Mouse (Mus musculus) neural tube, embryonic 12.5 days (tissue): ENCODE measurements around the gene Ewsr1. TPM values are rescaled to one million over a fixed set of nuclear protein-coding genes. Genes with fewer than 3 reads are reported as not detected.

Experiments used
- ATAC-seq: fragments of 200-750 bp; cut with Nextera tagmentation; 2 replicates; pipeline ENCODE4 v1.8.0; 2017; ENCODE audit warnings: low read depth, mild to moderate bottlenecking, moderate TSS enrichment, moderate library complexity; ENCODE audit not compliant: low FRiP score
- H3K27ac ChIP-seq: fragments of 300-500 bp; sonication (generic); 2 replicates; pipeline ENCODE4 v1.5.1; 2016
- H3K27me3 ChIP-seq: fragments of 300-500 bp; sonication (generic); replicated peaks from 2 replicates; pipeline ENCODE4 v1.6.1; 2016; ENCODE audit warnings: mild to moderate bottlenecking
- H3K36me3 ChIP-seq: fragments of 300-500 bp; sonication (generic); 2 replicates; pipeline ENCODE4 v1.6.1; 2016; ENCODE audit warnings: mild to moderate bottlenecking
- H3K4me1 ChIP-seq: fragments of 300-500 bp; sonication (generic); 2 replicates; pipeline ENCODE4 v1.6.1; 2016
- H3K4me2 ChIP-seq: fragments of 300-500 bp; sonication (generic); replicated peaks from 2 replicates; pipeline ENCODE4 v1.6.1; 2016; ENCODE audit warnings: mild to moderate bottlenecking
- H3K4me3 ChIP-seq: fragments of 300-500 bp; sonication (generic); 2 replicates; pipeline ENCODE4 v1.5.1; 2016
- H3K9ac ChIP-seq: fragments of 300-500 bp; sonication (generic); 2 replicates; pipeline ENCODE4 v1.6.1; 2016; ENCODE audit warnings: mild to moderate bottlenecking
- H3K9me3 ChIP-seq: fragments of 300-500 bp; sonication (generic); 2 replicates; pipeline ENCODE4 v1.6.1; 2016; ENCODE audit warnings: mild to moderate bottlenecking
- WGBS: fragments of 180-500 bp; shearing (Covaris S2); methylation state at CpG from one replicate; pipeline ENCODE4 v1.1.7; 2016; 5-methylcytosine and 5-hydroxymethylcytosine counted together
- polyA plus RNA-seq: library from polyadenylated mRNA; unstranded; fragments of >200 nt; fragmentation: Nextera tagmentation; extraction: Ambion mirVana; gene quantifications from 2 replicates; pipeline ENCODE4 v1.2.1, GENCODE M21; 2016

The Ewsr1 gene
- polyA plus RNA-seq, 1 experiment from 2014 or later, result 832 TPM

- WGBS, result 55% methylated on average over 6 of the region's 6 CpGs
- H3K4me1 ChIP-seq, result peaks cover 13% of the 10 kb centered on the region
- H3K36me3 ChIP-seq, result no peaks in the 10 kb centered on the region
- no peak overlapping the region for H3K4me2 ChIP-seq
- ATAC-seq, result no peak
- H3K9ac ChIP-seq, result no peak overlapping the region
- H3K9me3 ChIP-seq, result no peaks in the 10 kb centered on the region
- H3K4me3 ChIP-seq, result no peak overlapping the region
- no peak overlapping the region for H3K27ac ChIP-seq
- peaks cover 52% of the 10 kb centered on the region for H3K27me3 ChIP-seq
Measured at GRCm38 (mm10) chr11:5054874-5055273, 44.2 kb downstream of the Ewsr1 start.

DNA sequence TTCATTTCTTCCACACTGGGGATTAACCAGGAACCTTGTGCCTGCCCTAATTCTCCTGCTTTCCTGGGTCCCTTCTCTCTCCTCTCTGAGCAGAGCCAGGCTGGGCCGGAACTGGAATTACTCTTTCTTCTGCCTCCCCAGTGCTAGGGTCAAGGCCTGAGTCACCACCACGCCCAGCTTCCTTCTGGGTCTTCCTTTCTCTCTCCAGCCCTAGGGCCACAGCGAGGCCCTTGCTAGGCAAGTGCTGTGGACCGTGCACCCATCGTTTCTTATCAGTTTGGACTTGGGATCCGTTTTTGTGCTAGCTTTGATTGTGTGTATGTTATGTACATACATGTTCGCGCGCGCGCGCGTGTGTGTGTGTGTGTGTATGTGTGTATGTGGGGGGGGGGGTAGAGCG, 44.9 kb downstream of the Ewsr1 start:
- 91% methylated on average over 14 of the region's 14 CpGs for WGBS

DNA sequence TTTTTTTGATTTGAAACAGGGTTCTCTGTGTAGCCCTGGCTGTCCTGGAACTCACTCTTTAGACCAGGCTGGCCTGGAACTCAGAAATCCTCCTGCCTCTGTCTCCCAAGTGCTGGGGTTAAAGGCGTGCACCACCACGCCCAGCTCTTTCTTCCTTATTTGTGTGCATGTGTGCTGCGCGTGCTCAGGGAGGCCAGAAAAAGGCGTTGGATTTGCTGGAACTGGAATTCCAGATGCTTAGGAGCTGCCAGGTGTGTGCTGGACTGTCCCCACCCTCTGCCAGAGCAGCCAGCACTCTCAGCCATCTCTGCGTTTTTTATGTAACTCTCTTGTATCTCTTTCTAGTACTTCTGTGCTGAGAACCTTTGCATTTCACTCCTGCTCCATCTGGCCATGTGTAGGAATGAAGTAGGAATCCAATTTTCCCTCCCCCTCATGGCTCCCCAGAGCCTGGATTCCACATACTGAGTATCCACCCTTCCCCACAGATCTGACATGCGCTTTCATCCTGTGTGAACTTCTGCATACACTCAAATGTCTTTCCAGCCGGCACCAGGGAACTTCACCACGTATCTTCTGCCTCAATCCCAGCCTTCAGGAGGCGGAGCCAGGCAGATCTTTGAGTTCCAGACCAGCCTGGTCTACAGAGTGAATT, 46.7 kb downstream of the Ewsr1 start:
- Histone ChIP-seq H3K9me3 (no peaks in the 10 kb centered on the region), H3K36me3 (no peaks in the 10 kb centered on the region), H3K9ac (no peak overlapping the region), H3K4me1 (no peaks in the 10 kb centered on the region; the same call in 1 of the 2 replicates), H3K27ac (no peak overlapping the region), H3K27me3 (peaks cover 26% of the 10 kb centered on the region), H3K4me3 (no peak overlapping the region), H3K4me2 (no peak overlapping the region)
- 81% methylated on average over 10 of the region's 10 CpGs for WGBS
- ATAC-seq, result no peak

More for the DNA sequence above, 44.9 kb downstream of the Ewsr1 start:
- Histone ChIP-seq H3K27me3 (peaks cover 44% of the 10 kb centered on the region), H3K27ac (no peak overlapping the region), H3K9me3 (no peaks in the 10 kb centered on the region), H3K36me3 (no peaks in the 10 kb centered on the region), H3K9ac (no peak overlapping the region), H3K4me1 (peaks cover 10% of the 10 kb centered on the region), H3K4me3 (no peak overlapping the region), H3K4me2 (no peak overlapping the region)
- no peak for ATAC-seq

- H3K27ac ChIP-seq, result no peak overlapping the region
- peaks cover 19% of the 10 kb centered on the region for H3K27me3 ChIP-seq
- H3K4me1 ChIP-seq, result no peaks in the 10 kb centered on the region; the same call in 1 of the 2 replicates
- no peak overlapping the region for H3K9ac ChIP-seq
- WGBS, result 85% methylated on average over 10 of the region's 10 CpGs
- no peaks in the 10 kb centered on the region for H3K9me3 ChIP-seq
- no peak overlapping the region for H3K4me2 ChIP-seq
- no peak overlapping the region for H3K4me3 ChIP-seq
- no peak for ATAC-seq
- H3K36me3 ChIP-seq, result no peaks in the 10 kb centered on the region
Measured at GRCm38 (mm10) chr11:5051629-5052028, 47.4 kb downstream of the Ewsr1 start.

- no peak for ATAC-seq
- Histone ChIP-seq H3K4me3 (no peak overlapping the region), H3K36me3 (peaks cover 10% of the 10 kb centered on the region), H3K4me2 (no peak overlapping the region), H3K9me3 (no peaks in the 10 kb centered on the region), H3K4me1 (no peaks in the 10 kb centered on the region), H3K9ac (no peak overlapping the region), H3K27me3 (no peaks in the 10 kb centered on the region), H3K27ac (no peak overlapping the region)
- 49% methylated on average over 12 of the region's 12 CpGs for WGBS
Measured at GRCm38 (mm10) chr11:5046321-5046926, 52.6 kb downstream of the Ewsr1 start.

GRCm38 (mm10) chr11:5042645-5043381, 56.3 kb downstream of the Ewsr1 start:
- H3K4me2 ChIP-seq, result no peak overlapping the region
- no peak overlapping the region for H3K4me3 ChIP-seq
- H3K4me1 ChIP-seq, result no peaks in the 10 kb centered on the region
- H3K27ac ChIP-seq, result no peak overlapping the region
- H3K9me3 ChIP-seq, result no peaks in the 10 kb centered on the region
- no peak for ATAC-seq
- H3K27me3 ChIP-seq, result no peaks in the 10 kb centered on the region
- no peak overlapping the region for H3K9ac ChIP-seq
- peaks cover 46% of the 10 kb centered on the region for H3K36me3 ChIP-seq
- WGBS, result 93% methylated on average over 8 of the region's 8 CpGs

DNA sequence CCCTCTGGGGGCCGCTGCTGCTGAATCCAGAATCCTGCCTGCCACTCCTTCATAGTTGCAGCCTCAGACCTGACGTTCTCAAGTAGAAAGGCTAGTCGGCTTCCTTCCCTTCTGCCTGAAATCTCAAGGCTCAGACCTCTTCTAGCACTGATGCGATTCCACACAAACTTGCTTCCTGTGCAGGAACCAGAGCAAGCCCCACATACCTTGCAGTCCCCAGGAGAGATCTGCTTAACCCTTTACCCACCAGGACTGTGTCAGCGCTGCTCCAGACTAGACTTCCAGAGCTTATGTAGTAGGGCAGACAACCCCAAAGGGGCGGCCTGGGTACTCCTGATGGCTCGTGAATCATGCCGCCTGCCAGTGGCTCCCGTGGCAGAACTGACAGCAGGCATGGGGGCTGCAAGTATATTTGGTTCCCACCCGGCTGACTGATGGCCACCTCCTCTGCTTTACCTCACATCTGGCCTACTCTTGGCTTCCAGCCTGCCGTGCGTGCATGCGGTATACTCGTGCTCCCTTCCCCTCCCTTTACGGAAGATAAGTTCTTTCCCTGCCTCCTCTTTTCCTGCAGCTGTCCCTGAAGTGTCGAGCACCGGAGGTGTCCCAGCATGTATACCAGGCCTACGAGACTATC, 57.8 kb downstream of the Ewsr1 start:
- H3K27me3 ChIP-seq, result no peaks in the 10 kb centered on the region
- H3K9ac ChIP-seq, result no peak overlapping the region
- H3K36me3 ChIP-seq, result peaks cover 61% of the 10 kb centered on the region
- 83% methylated on average over 18 of the region's 18 CpGs for WGBS
- H3K9me3 ChIP-seq, result no peaks in the 10 kb centered on the region
- no peak overlapping the region for H3K27ac ChIP-seq
- no peak overlapping the region for H3K4me2 ChIP-seq
- ATAC-seq, result no peak
- H3K4me1 ChIP-seq, result no peaks in the 10 kb centered on the region
- H3K4me3 ChIP-seq, result no peak overlapping the region

DNA sequence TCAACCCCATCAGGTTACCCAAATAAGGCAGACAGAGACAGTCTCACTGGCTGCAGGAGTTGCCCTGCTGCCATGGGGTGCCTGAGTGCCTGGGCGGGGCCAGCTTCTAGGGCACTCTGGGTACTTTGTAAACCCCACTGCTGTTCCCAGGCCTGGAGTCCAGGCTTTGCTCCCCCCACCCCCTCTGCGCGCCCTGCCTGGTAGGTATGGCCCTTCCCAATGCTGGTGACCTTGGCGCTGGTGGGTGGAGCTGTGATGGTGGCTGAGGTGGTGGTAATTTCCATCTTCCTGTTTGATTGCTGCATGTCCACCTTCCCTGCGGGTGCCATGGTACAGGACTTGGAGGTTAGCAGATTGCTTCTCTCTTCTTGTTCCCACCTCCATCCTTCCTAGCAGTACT, 58.5 kb downstream of the Ewsr1 start:
- Histone ChIP-seq H3K36me3 (peaks cover 68% of the 10 kb centered on the region), H3K4me3 (no peak overlapping the region), H3K9me3 (no peaks in the 10 kb centered on the region), H3K4me1 (no peaks in the 10 kb centered on the region), H3K27me3 (no peaks in the 10 kb centered on the region), H3K9ac (no peak overlapping the region), H3K4me2 (no peak overlapping the region), H3K27ac (no peak overlapping the region)
- ATAC-seq, result no peak
- WGBS, result 94% methylated on average over 5 of the region's 5 CpGs

DNA sequence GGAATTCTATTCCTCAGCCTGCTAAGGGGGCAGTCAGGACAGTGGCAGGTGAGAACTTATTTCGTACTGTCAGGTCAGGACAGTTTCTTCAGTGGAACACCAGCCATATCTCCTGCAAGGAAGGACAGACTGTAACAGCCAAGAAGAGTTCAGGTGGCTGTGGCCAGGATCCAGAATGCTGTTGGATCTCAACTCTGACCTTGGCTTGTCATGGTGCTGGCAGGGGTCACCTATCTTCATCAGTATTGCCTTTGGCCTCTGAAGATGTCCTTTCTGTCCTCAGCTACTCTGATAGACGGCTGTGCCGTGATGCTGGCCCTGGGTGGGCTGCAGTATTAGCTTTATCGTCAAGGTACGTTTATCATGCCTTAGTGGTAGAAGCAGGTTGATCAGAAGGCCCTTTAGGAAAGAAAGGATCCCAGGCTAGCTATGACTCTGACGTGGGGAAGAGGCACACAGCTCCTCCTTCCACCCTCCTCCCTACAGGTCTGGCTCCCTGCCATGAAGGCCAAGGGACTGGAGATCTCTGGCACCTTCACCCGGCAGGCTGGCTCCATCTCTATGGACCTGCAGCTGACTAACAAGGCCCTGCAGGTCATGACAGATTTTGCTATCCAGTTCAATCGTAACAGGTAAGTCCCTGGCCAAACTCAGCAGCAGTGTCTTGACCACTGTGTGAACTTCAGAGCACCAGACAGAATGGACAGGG, 61.8 kb downstream of the Ewsr1 start:
- ATAC-seq, result no peak
- no peak overlapping the region for H3K27ac ChIP-seq
- WGBS, result 92% methylated on average over 8 of the region's 8 CpGs
- H3K4me2 ChIP-seq, result no peak overlapping the region
- no peaks in the 10 kb centered on the region for H3K4me1 ChIP-seq
- no peaks in the 10 kb centered on the region for H3K9me3 ChIP-seq
- no peak overlapping the region for H3K4me3 ChIP-seq
- H3K9ac ChIP-seq, result no peak overlapping the region
- H3K27me3 ChIP-seq, result no peaks in the 10 kb centered on the region
- peaks cover 100% of the 10 kb centered on the region for H3K36me3 ChIP-seq

DNA sequence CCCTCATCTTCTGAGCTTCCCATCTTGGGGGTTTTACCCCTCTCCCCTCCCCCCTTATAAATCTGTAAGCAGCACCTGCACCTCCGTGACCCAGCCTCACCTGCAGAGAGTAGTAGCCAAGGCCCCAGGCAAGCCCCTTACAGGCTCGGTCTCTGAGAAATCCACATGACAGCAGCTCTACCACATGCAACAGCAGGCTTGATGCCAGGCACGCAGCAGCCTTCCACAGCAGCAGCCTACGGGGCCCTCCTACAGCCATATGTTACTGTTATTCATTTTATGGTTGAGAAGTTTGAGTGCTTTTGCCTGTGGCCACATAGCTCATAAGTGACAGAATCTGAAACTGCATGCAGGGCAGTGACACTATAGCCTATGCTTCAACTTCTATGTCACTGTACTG, 63.6 kb downstream of the Ewsr1 start:
- H3K36me3 ChIP-seq, result peaks cover 100% of the 10 kb centered on the region
- H3K4me3 ChIP-seq, result no peak overlapping the region
- H3K9ac ChIP-seq, result no peak overlapping the region
- H3K4me1 ChIP-seq, result no peaks in the 10 kb centered on the region
- WGBS, result 92% methylated on average over 4 of the region's 4 CpGs
- no peak overlapping the region for H3K4me2 ChIP-seq
- ATAC-seq, result no peak
- no peak overlapping the region for H3K27ac ChIP-seq
- no peaks in the 10 kb centered on the region for H3K9me3 ChIP-seq
- H3K27me3 ChIP-seq, result no peaks in the 10 kb centered on the region

DNA sequence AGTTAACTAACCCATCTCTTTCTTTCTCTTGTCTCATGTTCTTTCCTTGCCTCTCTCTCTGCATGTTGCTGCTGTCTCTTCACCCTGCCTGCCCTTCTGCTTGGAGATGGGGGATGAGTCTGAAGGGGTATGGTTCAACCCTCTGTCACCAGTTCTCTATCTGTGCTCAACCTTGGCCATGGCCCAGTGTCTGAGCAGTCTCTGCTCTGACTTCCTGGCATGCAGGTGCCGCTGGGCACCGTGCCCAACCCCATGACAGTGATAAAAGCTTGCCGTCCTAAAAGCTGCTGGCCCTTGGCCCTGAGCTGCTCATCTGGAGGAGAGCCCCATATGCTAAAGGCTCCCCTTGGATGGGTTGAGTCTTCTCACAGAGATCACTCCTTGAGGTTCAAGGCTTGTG, 65.9 kb downstream of the Ewsr1 start:
- Histone ChIP-seq H3K36me3 (peaks cover 99% of the 10 kb centered on the region), H3K9me3 (no peaks in the 10 kb centered on the region), H3K27ac (no peak overlapping the region), H3K9ac (no peak overlapping the region), H3K4me1 (no peaks in the 10 kb centered on the region), H3K4me2 (no peak overlapping the region), H3K4me3 (no peak overlapping the region), H3K27me3 (no peaks in the 10 kb centered on the region)
- no peak for ATAC-seq
- 90% methylated on average over 3 of the region's 3 CpGs for WGBS

- ATAC-seq, result no peak
- no peaks in the 10 kb centered on the region for H3K9me3 ChIP-seq
- WGBS, result 94% methylated on average over 10 of the region's 10 CpGs
Measured at GRCm38 (mm10) chr11:5032706-5033105, 66.4 kb downstream of the Ewsr1 start.

More at GRCm38 (mm10) chr11:5032706-5033105, 66.4 kb downstream of the Ewsr1 start:
- no peak overlapping the region for H3K4me2 ChIP-seq
- H3K27me3 ChIP-seq, result no peaks in the 10 kb centered on the region
- H3K27ac ChIP-seq, result no peak overlapping the region
- H3K9ac ChIP-seq, result no peak overlapping the region
- no peak overlapping the region for H3K4me3 ChIP-seq
- peaks cover 99% of the 10 kb centered on the region for H3K36me3 ChIP-seq
- no peaks in the 10 kb centered on the region for H3K4me1 ChIP-seq
